Mouse (Mus musculus) ES-E14 (cell line): Measurements from ENCODE around the gene Ddx39b.
"Not testable (repeated sequence)": the region's sequence is repeated elsewhere in the genome, so short reads cannot be mapped to it uniquely, and the experiment has no call there.

Experiments
- CHD2 ChIP-seq: IDR thresholded peaks from 2 replicates; pipeline ENCODE4 v1.6.1; 2014; ENCODE audit warnings: mild to moderate bottlenecking, low read depth, low read length, inconsistent platforms
- HCFC1 ChIP-seq: IDR thresholded peaks from 2 replicates; pipeline ENCODE4 v1.6.1; 2012; ENCODE audit warnings: low read length, inconsistent platforms, borderline replicate concordance; ENCODE audit not compliant: insufficient read depth
- MAFK ChIP-seq: IDR thresholded peaks from 2 replicates; pipeline ENCODE4 v1.6.1; 2014; ENCODE audit warnings: mild to moderate bottlenecking, low read depth, low read length, inconsistent platforms; ENCODE audit not compliant: insufficient read depth
- ZC3H11A ChIP-seq: IDR thresholded peaks from 2 replicates; pipeline ENCODE4 v1.6.1; 2012; ENCODE audit warnings: low read depth, mild to moderate bottlenecking, inconsistent platforms, low read length, borderline replicate concordance
- ZNF384 ChIP-seq: IDR thresholded peaks from 2 replicates; pipeline ENCODE4 v1.6.1; 2012; ENCODE audit warnings: low read depth, low read length, inconsistent platforms

DNA sequence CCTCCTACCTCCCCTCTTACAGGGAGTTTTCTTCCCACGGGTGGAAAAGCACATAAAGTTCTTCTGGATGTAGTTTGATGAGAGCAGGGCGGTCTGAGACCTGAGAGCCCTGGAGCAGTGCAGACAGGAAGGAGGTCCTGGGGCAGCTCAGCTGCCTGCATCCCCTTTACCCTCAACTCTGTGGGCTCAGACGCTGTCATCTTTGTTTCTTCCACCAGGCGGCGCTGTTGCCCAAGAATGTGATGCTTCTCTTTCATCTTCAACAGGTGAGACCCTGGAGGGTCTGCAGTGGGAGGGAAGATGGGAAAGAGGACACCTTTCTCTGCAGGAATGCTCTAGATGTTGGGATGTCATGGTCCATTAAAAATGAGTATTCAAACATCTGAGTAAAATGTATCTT, 54.2 kb downstream of the Ddx39b start:
- TF ChIP-seq ZC3H11A, MAFK, CHD2, HCFC1, ZNF384: not testable (repeated sequence)
